Mouse (Mus musculus) spleen, adult 18-20 months (tissue): ENCODE results near the gene Ephx4.
"Not testable (repeated sequence)": the region's sequence is repeated elsewhere in the genome, so short reads cannot be mapped to it uniquely, and the experiment has no call there.

Experiments
- DNase-seq, 2 experiments: peaks; one replicate each; pipeline ENCODE4 v3.0.0; 2022; ENCODE audit warnings: mixed read lengths in 2 of 2

Ephx4 gene

GRCm38 (mm10) chr5:107402436-107402835 is at the start of gene Ephx4:
Gene Ephx4 (plus strand): TSS chr5:107402736.
- no peak for DNase-seq

- DNase-seq = no peak
Measured at GRCm38 (mm10) chr5:107353981-107354380, 48.6 kb upstream of the Ephx4 start.

GRCm38 (mm10) chr5:107355801-107356200 is 46.7 kb upstream of the Ephx4 start:
- no peak for DNase-seq

- no peak for DNase-seq
Measured at GRCm38 (mm10) chr5:107357723-107358122, 44.8 kb upstream of the Ephx4 start.

- DNase-seq = peak; percentile 81 to 92
Measured at GRCm38 (mm10) chr5:107359395-107360053, 43.0 kb upstream of the Ephx4 start.

GRCm38 (mm10) chr5:107360054-107360730 is 42.3 kb upstream of the Ephx4 start:
- DNase-seq = no peak

- no peak for DNase-seq
Measured at GRCm38 (mm10) chr5:107370040-107370439, 32.5 kb upstream of the Ephx4 start.

GRCm38 (mm10) chr5:107371335-107371734 is 31.2 kb upstream of the Ephx4 start:
- DNase-seq = no peak

GRCm38 (mm10) chr5:107373256-107373655 is 29.3 kb upstream of the Ephx4 start:
- DNase-seq = no peak

- DNase-seq = not testable (repeated sequence)
Measured at GRCm38 (mm10) chr5:107386448-107386847, 16.1 kb upstream of the Ephx4 start.

- no peak for DNase-seq
Measured at GRCm38 (mm10) chr5:107387788-107388187, 14.7 kb upstream of the Ephx4 start.

- DNase-seq = no peak
Measured at GRCm38 (mm10) chr5:107389373-107389772, 13.2 kb upstream of the Ephx4 start.

GRCm38 (mm10) chr5:107394437-107394836 is 8.1 kb upstream of the Ephx4 start:
- DNase-seq = no peak

- DNase-seq = no peak
Measured at GRCm38 (mm10) chr5:107403011-107403946, 743 bp downstream of the Ephx4 start.

GRCm38 (mm10) chr5:107403947-107404684 is 1.6 kb downstream of the Ephx4 start:
- DNase-seq = no peak

GRCm38 (mm10) chr5:107405361-107405760 is 2.8 kb downstream of the Ephx4 start:
- no peak for DNase-seq

- no peak for DNase-seq
Measured at GRCm38 (mm10) chr5:107410305-107410704, 7.8 kb downstream of the Ephx4 start.

GRCm38 (mm10) chr5:107411326-107411725 is 8.8 kb downstream of the Ephx4 start:
- DNase-seq = no peak

GRCm38 (mm10) chr5:107412285-107412684 is 9.7 kb downstream of the Ephx4 start:
- no peak for DNase-seq

GRCm38 (mm10) chr5:107415098-107415497 is 12.6 kb downstream of the Ephx4 start:
- no peak for DNase-seq

- DNase-seq = no peak
Measured at GRCm38 (mm10) chr5:107421676-107422075, 19.1 kb downstream of the Ephx4 start.

GRCm38 (mm10) chr5:107431249-107431648 is 28.7 kb downstream of the Ephx4 start, which contains the start of gene Lpcat2b:
Gene Lpcat2b (plus strand): TSS chr5:107431549.
- DNase-seq = no peak

GRCm38 (mm10) chr5:107434001-107434400 is 31.5 kb downstream of the Ephx4 start:
- no peak for DNase-seq
